Mouse (Mus musculus) hindbrain, embryonic 16.5 days (tissue): ENCODE results near the gene Nrg4. TPM values are rescaled to one million over a fixed set of nuclear protein-coding genes. Genes with fewer than 3 reads are reported as not detected.
A peak's percentile ranks its signal among the peaks of the same experiment; 100 is the strongest.

Experiments
- ATAC-seq: fragments of 200-750 bp; cut with Nextera tagmentation; 2 replicates; pipeline ENCODE4 v1.8.0; 2017; ENCODE audit warnings: moderate TSS enrichment, moderate library complexity
- H3K27ac ChIP-seq: fragments of 300-500 bp; sonication (generic); 2 replicates; pipeline ENCODE4 v1.5.1; 2014; ENCODE audit warnings: low read depth, mild to moderate bottlenecking, control low read depth, low read length, moderate library complexity
- H3K27me3 ChIP-seq: fragments of 300-500 bp; sonication (generic); replicated peaks from 2 replicates; pipeline ENCODE4 v1.6.1; 2014; ENCODE audit warnings: low read length; ENCODE audit not compliant: control insufficient read depth, insufficient read depth
- H3K36me3 ChIP-seq: fragments of 300-500 bp; sonication (generic); 2 replicates; pipeline ENCODE4 v1.6.1; 2014; ENCODE audit warnings: mild to moderate bottlenecking, low read length, moderate library complexity, mixed read lengths; ENCODE audit not compliant: control insufficient read depth, insufficient read depth
- H3K4me1 ChIP-seq: fragments of 300-500 bp; sonication (generic); 2 replicates; pipeline ENCODE4 v1.6.1; 2014; ENCODE audit warnings: low read depth, low read length; ENCODE audit not compliant: control insufficient read depth, insufficient read depth
- H3K4me2 ChIP-seq: fragments of 300-500 bp; sonication (generic); 2 replicates; pipeline ENCODE4 v1.6.1; 2014; ENCODE audit warnings: mild to moderate bottlenecking, low read length, control low read depth, moderate library complexity
- H3K4me3 ChIP-seq: fragments of 300-500 bp; sonication (generic); 2 replicates; pipeline ENCODE4 v1.5.1; 2014; ENCODE audit warnings: mild to moderate bottlenecking, low read length, control low read depth, moderate library complexity
- H3K9ac ChIP-seq: fragments of 300-500 bp; sonication (generic); 2 replicates; pipeline ENCODE4 v1.6.1; 2014; ENCODE audit warnings: low read depth, mild to moderate bottlenecking, control low read depth, low read length, moderate library complexity
- H3K9me3 ChIP-seq: fragments of 300-500 bp; sonication (generic); 2 replicates; pipeline ENCODE4 v1.6.1; 2014; ENCODE audit warnings: mild to moderate bottlenecking, low read length, moderate library complexity; ENCODE audit not compliant: control insufficient read depth
- WGBS: fragments of 180-500 bp; shearing (Covaris S2); extraction: QIAGEN DNeasy Blood & Tissue Kit; methylation state at CpG from one replicate; pipeline ENCODE4 v1.1.7; 2014; 5-methylcytosine and 5-hydroxymethylcytosine counted together
- polyA plus RNA-seq: library from polyadenylated mRNA; unstranded; fragments of >200 nt; fragmentation: Nextera tagmentation; extraction: Ambion mirVana; gene quantifications from 2 replicates; pipeline ENCODE4 v1.2.1, GENCODE M21; 2015

The Nrg4 gene
- 1.6 and 1.7 TPM in 2 replicates for polyA plus RNA-seq

DNA sequence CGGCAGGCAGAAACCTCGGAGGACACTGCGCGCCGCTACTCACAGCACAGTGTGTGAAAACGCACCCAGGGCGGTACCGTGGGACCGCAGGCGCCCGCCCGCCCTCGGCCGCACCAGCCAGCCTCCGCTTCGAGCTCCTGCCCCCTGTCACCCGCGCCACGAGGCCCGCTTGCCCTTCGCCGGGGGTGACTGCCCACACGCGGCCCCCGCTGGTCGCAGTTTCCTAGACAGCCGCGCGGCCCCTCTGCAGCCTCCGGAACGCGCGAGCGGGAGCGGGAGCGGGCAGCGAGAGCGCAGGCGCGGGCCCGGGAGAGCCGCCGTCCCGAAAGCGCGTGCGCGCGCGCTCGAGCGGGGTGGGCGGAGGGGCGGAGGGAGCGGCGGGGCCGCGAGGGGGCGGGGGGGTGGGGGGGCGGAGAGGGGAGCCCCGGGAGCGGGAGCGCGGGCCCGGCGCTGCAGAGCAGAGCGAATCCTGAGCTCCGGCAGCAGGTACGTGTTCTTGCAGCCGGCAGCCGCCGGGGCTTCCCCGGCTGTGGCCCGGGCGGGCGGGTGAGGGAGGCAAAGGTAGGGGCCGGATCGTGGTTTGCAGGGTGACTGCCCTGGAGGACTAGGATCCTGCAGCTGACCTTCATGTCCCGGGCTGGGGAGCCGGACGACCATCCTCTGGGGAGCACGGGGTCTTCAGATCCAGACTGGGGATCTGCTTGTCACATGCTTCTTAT lies at the start of gene Nrg4, which contains the start of gene Tmem266:
Gene Nrg4 (minus strand): TSS at position 330 of the 719 bp plus-strand sequence.
Gene Tmem266 (plus strand): TSS at position 399 of the 719 bp plus-strand sequence.
- peak within 1 kb of the TSS; percentile 85 for H3K4me3 ChIP-seq
- no peaks in the 10 kb centered on the region for H3K9me3 ChIP-seq
- H3K27me3 ChIP-seq, result 0 out of 2 replicates have a peak, but pooled peaks cover 2% of the 10 kb centered on the region
- WGBS, result under 1% methylated on average over 64 of the region's 82 CpGs
- peaks cover 11% of the 10 kb centered on the region for H3K4me1 ChIP-seq
- H3K4me2 ChIP-seq, result peak within 1 kb of the TSS; percentile 84
- peak; percentile 94 for ATAC-seq
- H3K27ac ChIP-seq, result peak within 1 kb of the TSS; percentile 81
- H3K36me3 ChIP-seq, result no peaks in the 10 kb centered on the region
- peak within 1 kb of the TSS; percentile 90 for H3K9ac ChIP-seq

DNA sequence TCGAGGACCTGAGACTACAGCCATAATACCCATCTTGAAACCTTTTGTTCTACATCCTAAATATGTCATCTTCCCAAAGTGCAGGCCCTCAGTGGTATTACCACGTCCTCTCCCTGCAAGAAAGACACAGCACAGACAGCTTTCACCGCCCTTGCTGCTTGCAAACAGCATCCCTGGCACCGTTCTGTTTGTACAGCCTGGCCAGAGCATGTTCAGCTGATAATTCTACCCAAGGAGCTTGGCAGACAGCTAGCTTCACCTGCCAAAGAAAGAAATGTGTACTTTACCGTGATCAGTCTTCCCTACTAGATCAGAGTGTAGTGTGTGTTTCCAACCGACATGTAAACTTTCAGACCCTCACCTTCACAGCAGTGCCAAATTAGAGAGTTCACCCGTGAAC lies 45.3 kb upstream of the Nrg4 start:
- Histone ChIP-seq H3K36me3 (no peaks in the 10 kb centered on the region), H3K27me3 (no peaks in the 10 kb centered on the region), H3K4me3 (no peak overlapping the region), H3K27ac (no peak overlapping the region), H3K9me3 (no peaks in the 10 kb centered on the region), H3K9ac (no peak overlapping the region), H3K4me1 (no peaks in the 10 kb centered on the region), H3K4me2 (no peak overlapping the region)
- ATAC-seq, result no peak
- 83% methylated on average over 7 of the region's 7 CpGs for WGBS

DNA sequence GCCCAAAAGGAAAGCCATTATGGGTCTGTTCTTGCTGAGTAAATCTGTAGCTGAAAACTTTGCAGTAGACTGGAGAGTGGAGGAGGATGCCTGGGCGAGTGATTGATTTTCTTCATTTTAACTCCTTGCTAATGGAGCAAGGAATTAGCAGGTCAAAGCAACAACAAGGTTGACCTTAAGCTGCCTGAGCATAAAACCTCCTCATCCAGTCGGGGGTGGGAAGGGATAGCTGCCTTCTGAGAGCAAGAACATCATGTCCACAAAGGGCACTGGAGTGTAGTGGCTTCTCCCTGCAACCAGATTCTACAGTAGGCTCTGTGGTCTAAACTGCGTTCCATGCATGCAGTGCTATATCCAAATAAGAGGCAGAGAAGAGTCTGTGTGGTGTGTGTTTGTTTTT lies 41.4 kb upstream of the Nrg4 start:
- Histone ChIP-seq H3K9me3 (no peaks in the 10 kb centered on the region), H3K36me3 (no peaks in the 10 kb centered on the region), H3K9ac (no peak overlapping the region), H3K27me3 (no peaks in the 10 kb centered on the region), H3K4me2 (no peak overlapping the region), H3K4me1 (no peaks in the 10 kb centered on the region), H3K4me3 (no peak overlapping the region), H3K27ac (no peak overlapping the region)
- no peak for ATAC-seq
- 56% methylated on average over 3 of the region's 3 CpGs for WGBS

DNA sequence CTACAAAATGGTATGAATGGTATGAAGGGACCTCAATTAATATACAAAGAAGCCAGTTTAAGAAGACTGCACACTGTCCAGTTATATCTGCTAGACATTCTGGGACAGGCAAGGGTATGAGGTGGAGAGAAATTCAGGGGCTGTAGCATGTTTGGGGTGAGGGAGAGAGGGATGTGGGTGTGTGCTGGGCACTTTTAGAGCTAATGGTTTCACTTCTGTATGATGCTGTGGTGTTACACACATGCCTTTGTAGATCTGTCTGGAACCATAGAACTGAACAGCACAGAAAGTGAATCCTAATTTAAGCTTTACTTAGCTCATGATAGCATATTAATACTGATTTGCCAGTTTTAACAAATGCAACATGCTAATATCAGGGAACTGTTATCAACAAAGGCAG lies 37.1 kb upstream of the Nrg4 start:
- Histone ChIP-seq H3K9me3 (no peaks in the 10 kb centered on the region), H3K36me3 (no peaks in the 10 kb centered on the region), H3K4me2 (no peak overlapping the region), H3K9ac (no peak overlapping the region), H3K4me1 (no peaks in the 10 kb centered on the region), H3K27ac (no peak overlapping the region), H3K4me3 (no peak overlapping the region), H3K27me3 (no peaks in the 10 kb centered on the region)
- ATAC-seq, result no peak

DNA sequence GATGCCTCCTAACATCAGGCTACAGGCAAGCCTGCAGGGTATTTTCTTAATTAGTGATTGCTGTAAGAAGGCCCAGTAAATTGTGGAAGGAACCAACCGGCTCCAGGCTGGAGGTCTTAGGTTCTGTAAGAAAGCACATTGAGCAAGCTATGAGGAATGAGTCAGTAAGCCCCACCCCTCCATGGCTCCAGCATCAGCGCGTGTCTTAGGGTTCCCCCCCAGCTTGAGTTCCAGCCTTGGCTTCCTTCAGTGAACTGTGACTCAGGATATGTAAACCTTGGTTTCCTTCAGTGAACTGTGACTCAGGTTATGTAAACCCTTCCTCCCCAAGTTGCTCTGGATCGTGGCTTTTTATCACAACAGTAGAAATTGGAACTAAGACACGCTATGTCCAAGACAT lies 35.3 kb upstream of the Nrg4 start:
- H3K9ac ChIP-seq, result no peak overlapping the region
- H3K36me3 ChIP-seq, result no peaks in the 10 kb centered on the region
- H3K4me3 ChIP-seq, result no peak overlapping the region
- no peaks in the 10 kb centered on the region for H3K27me3 ChIP-seq
- no peaks in the 10 kb centered on the region for H3K4me1 ChIP-seq
- 86% methylated on average over 5 of the region's 5 CpGs for WGBS
- H3K4me2 ChIP-seq, result no peak overlapping the region
- H3K9me3 ChIP-seq, result no peaks in the 10 kb centered on the region
- no peak overlapping the region for H3K27ac ChIP-seq
- no peak for ATAC-seq

DNA sequence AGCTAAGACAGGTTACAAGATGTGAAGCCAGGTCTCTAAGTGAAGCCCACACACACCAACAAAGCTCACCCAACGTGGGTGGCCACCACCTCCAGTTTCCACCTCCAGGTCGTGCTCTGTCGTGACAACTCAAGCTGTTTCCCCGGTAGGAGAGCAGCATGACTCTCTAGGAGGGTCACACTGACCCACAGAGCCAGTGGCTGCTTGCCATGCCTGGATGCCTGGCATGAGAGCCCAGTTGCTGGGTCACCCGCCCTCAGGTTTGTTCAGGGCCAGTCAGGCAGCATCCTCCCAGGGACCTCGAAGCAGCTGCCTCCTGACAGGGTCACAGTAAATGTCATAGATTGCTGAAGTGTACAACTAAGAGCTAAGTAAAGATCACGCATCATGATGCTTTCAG lies 34.2 kb upstream of the Nrg4 start:
- WGBS, result 56% methylated on average over 7 of the region's 7 CpGs
- ATAC-seq, result no peak
- H3K9me3 ChIP-seq, result no peaks in the 10 kb centered on the region

DNA sequence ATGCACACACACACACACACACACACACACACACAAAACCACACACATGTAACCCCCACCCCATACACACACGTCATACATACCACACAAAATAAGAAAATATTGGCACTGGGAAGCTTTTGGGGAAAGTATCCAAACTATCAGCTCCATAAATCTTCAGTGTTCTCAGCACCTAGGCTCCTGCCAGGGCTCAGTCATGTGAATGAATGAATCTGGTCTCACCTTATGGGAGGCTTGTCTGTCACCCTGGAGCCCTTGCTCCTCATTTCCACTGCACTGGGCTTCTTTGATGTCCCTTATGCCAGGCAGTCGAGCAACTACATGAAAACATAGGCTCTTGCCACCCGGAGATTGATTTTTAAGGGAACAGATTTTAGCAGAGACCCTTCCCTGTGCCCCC lies 33.7 kb upstream of the Nrg4 start:
- Histone ChIP-seq H3K9ac (no peak overlapping the region), H3K27me3 (no peaks in the 10 kb centered on the region), H3K27ac (no peak overlapping the region), H3K4me1 (no peaks in the 10 kb centered on the region), H3K9me3 (no peaks in the 10 kb centered on the region), H3K4me3 (no peak overlapping the region), H3K4me2 (no peak overlapping the region), H3K36me3 (no peaks in the 10 kb centered on the region)
- 80% methylated on average over 3 of the region's 3 CpGs for WGBS
- no peak for ATAC-seq

More for the DNA sequence above, 34.2 kb upstream of the Nrg4 start:
- no peak overlapping the region for H3K4me2 ChIP-seq
- no peaks in the 10 kb centered on the region for H3K4me1 ChIP-seq
- no peak overlapping the region for H3K9ac ChIP-seq
- H3K4me3 ChIP-seq, result no peak overlapping the region
- H3K27ac ChIP-seq, result no peak overlapping the region
- H3K36me3 ChIP-seq, result no peaks in the 10 kb centered on the region
- H3K27me3 ChIP-seq, result no peaks in the 10 kb centered on the region

DNA sequence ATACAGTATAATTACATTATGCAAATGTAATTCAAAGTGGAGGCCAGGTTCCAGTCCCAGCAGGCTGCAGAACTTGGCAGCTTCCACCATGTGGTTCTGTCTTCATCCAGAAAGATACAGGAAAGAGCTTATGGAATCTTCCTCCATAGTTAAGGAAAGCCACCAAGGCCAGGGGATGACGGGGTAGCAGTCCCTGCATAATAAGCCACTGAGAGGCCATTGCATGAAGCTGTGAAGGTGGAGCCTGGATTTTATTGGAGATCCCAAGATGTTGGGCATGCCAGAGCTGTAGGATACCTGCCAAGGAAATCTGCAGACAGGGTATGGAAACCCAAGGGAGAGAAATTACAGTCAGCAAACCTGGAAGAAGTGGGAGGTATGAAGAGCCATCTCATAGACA lies 30.5 kb upstream of the Nrg4 start:
- WGBS, result 88% methylated on average over 1 of the region's 1 CpGs
- H3K4me3 ChIP-seq, result no peak overlapping the region
- H3K4me2 ChIP-seq, result no peak overlapping the region
- H3K27ac ChIP-seq, result no peak overlapping the region
- no peaks in the 10 kb centered on the region for H3K36me3 ChIP-seq
- H3K27me3 ChIP-seq, result no peaks in the 10 kb centered on the region
- no peaks in the 10 kb centered on the region for H3K4me1 ChIP-seq
- no peak for ATAC-seq
- H3K9me3 ChIP-seq, result no peaks in the 10 kb centered on the region
- no peak overlapping the region for H3K9ac ChIP-seq

DNA sequence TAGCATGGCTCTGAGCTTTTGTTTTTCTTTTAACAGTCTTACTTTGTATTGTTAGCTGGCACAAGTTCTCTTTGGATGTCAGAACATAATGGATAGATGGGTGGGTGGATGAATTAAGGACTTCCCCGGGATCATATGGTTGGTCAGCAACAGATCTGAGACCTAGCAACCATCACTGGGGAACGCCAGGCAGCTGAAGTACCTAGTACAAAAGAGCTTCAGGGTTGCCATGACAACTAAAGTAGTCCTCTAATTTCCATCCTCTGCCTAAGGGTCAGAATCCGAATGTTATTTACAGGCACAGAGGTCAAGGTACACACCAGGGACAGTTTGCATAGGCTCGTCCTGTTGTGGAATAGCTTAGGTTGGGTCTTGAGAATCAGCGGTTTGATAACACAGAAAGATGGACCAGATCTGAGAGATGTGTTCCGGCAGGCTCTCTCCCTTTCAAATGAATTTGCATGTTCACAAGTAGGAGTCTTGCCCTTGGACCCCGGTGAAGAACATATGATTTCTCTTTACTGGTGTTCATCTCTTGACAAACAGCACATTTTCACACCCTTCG lies 28.7 kb upstream of the Nrg4 start:
- Histone ChIP-seq H3K36me3 (no peaks in the 10 kb centered on the region), H3K4me2 (no peak overlapping the region), H3K4me1 (no peaks in the 10 kb centered on the region), H3K27ac (no peak overlapping the region), H3K4me3 (no peak overlapping the region), H3K9me3 (no peaks in the 10 kb centered on the region), H3K9ac (no peak overlapping the region), H3K27me3 (no peaks in the 10 kb centered on the region)
- WGBS, result 19% methylated on average over 8 of the region's 8 CpGs
- no peak for ATAC-seq
